Mouse (Mus musculus) intestine, postnatal 0 days (tissue): ENCODE data around the gene Cnnm4. TPM values are rescaled to one million over a fixed set of nuclear protein-coding genes. Genes with fewer than 3 reads are reported as not detected.

ENCODE experiments used
- ATAC-seq: fragments of 200-750 bp; cut with Nextera tagmentation; 2 replicates; pipeline ENCODE4 v1.8.0; 2017; ENCODE audit warnings: mild to moderate bottlenecking, moderate TSS enrichment, moderate library complexity
- H3K27ac ChIP-seq: fragments of 300-500 bp; sonication (generic); 2 replicates; pipeline ENCODE4 v1.5.1; 2014; ENCODE audit warnings: mild to moderate bottlenecking, low read depth, low read length, moderate library complexity
- H3K27me3 ChIP-seq: fragments of 300-500 bp; sonication (generic); replicated peaks from 2 replicates; pipeline ENCODE4 v1.6.1; 2014; ENCODE audit warnings: low read length, mixed read lengths; ENCODE audit not compliant: control insufficient read depth, insufficient read depth
- H3K36me3 ChIP-seq: fragments of 300-500 bp; sonication (generic); 2 replicates; pipeline ENCODE4 v1.6.1; 2014; ENCODE audit warnings: mild to moderate bottlenecking, moderate library complexity; ENCODE audit not compliant: control insufficient read depth, insufficient read depth
- H3K4me1 ChIP-seq: fragments of 300-500 bp; sonication (generic); replicated peaks from 2 replicates; pipeline ENCODE4 v1.6.1; 2014; ENCODE audit warnings: antibody characterized with exemption, low read length, mixed read lengths; ENCODE audit not compliant: control insufficient read depth, insufficient read depth
- H3K4me2 ChIP-seq: fragments of 300-500 bp; sonication (generic); replicated peaks from 2 replicates; pipeline ENCODE4 v1.6.1; 2014; ENCODE audit warnings: low read depth, mild to moderate bottlenecking, moderate library complexity
- H3K4me3 ChIP-seq: fragments of 300-500 bp; sonication (generic); 2 replicates; pipeline ENCODE4 v1.5.1; 2014; ENCODE audit warnings: low read depth, low read length
- H3K9ac ChIP-seq: fragments of 300-500 bp; sonication (generic); 2 replicates; pipeline ENCODE4 v1.6.1; 2014; ENCODE audit warnings: mild to moderate bottlenecking, low read depth, low read length
- H3K9me3 ChIP-seq: fragments of 300-500 bp; sonication (generic); 2 replicates; pipeline ENCODE4 v1.6.1; 2016; ENCODE audit warnings: mixed run types; ENCODE audit not compliant: control insufficient read depth
- CTCF ChIP-seq: sonication (generic); IDR thresholded peaks from 2 replicates; pipeline ENCODE4 v1.5.1; 2016; ENCODE audit warnings: low read depth, mild to moderate bottlenecking, control low read depth, antibody characterized with exemption, moderate library complexity
- WGBS: fragments of 180-500 bp; shearing (Covaris S2); extraction: QIAGEN DNeasy Blood & Tissue Kit; methylation state at CpG from one replicate; pipeline ENCODE4 v1.1.7; 2014; 5-methylcytosine and 5-hydroxymethylcytosine counted together
- polyA plus RNA-seq: library from polyadenylated mRNA; unstranded; fragments of >200 nt; fragmentation: Nextera tagmentation; extraction: Ambion mirVana; gene quantifications from 2 replicates; pipeline ENCODE4 v1.2.1, GENCODE M21; 2015

The Cnnm4 gene
- polyA plus RNA-seq, 1 experiment from 2014 or later, result 18.4 TPM

DNA sequence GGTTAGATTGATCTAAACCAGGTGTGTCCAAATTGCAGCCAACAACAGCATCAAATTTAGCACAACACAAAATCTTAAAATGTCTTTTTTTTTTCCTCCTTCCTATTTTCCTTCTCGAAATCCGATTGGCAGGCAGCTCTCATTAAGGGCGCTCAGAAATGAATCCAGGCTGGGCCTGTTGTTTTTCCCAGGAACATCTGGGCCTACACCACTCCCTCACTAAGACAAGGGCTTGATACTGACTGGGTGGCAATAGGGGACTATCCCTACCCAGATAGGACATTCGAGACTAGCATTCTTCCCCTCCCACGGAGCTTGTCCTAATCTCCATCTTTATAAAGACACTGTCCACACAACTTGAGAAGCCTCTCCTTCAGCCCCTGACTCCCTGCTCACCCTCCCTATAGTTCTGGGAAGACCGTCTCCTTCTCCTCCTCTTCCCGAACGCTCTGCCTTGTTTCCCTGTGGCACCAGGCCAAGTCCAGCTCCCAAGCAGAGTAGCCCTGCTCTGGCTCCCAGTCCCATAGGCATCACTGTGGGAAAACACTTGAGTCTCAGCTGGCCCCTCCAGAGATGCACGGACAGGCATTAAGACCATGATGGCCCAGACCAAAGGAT, 76.7 kb downstream of the Cnnm4 start:
- no peak for ATAC-seq
- no peak for TF ChIP-seq CTCF
- H3K9ac ChIP-seq, result no peak overlapping the region

DNA sequence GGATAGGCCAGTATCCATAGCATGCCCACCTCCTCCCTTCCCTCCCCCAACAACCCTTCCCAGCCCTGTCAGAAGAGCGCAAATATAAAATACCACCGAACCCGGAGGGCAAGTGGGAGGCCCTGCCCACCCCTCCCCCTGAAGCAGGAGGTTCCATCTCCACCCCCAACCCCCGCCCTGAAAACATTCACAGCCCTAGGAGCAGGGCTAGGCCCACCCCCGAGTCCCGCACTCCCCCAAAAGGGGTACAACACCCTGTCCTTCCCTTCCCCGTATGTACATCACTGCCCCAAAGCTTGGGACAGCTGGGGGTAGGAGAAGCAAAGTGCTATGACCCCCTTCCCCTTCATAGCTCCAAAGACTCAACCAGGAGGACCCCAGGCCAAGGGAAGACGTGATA, 77.4 kb downstream of the Cnnm4 start:
- 52% methylated on average over 8 of the region's 8 CpGs for WGBS
- H3K27ac ChIP-seq, result no peak overlapping the region; the same call in 1 of the 2 replicates

More for the DNA sequence above, 76.7 kb downstream of the Cnnm4 start:
- H3K4me1 ChIP-seq, result no peaks in the 10 kb centered on the region
- H3K9me3 ChIP-seq, result no peaks in the 10 kb centered on the region
- no peaks in the 10 kb centered on the region for H3K27me3 ChIP-seq
- WGBS, result 43% methylated on average over 9 of the region's 9 CpGs
- no peak overlapping the region for H3K4me2 ChIP-seq
- no peak overlapping the region; the same call in 1 of the 2 replicates for H3K27ac ChIP-seq
- peaks cover 55% of the 10 kb centered on the region for H3K36me3 ChIP-seq
- no peak overlapping the region for H3K4me3 ChIP-seq

DNA sequence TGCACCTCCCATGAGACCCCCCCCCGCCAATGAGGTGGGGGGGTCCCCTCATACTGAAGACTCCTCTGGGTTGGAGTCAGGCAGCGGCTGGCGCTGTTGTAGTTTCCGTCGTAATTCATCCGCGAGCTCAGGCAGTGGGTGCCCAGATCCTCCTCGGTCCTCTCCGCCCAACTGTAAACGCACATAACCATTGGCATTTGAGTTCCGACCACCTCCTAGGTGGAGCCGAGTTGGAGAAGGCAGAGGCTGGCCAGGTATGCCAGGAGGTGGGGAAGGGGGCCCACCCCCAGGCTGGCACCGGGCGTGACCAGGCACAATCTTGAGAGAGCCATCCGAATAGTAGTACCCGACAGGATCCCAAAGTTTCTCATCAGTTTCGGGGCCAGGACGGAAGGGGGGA, 78.1 kb downstream of the Cnnm4 start:
- Histone ChIP-seq H3K27ac (peak overlapping the region; percentile 46), H3K27me3 (no peaks in the 10 kb centered on the region), H3K9ac (no peak overlapping the region), H3K4me3 (no peak overlapping the region), H3K4me1 (no peaks in the 10 kb centered on the region), H3K36me3 (peaks cover 58% of the 10 kb centered on the region), H3K4me2 (no peak overlapping the region), H3K9me3 (no peaks in the 10 kb centered on the region)
- WGBS, result 75% methylated on average over 18 of the region's 18 CpGs
- ATAC-seq, result no peak
- no peak for TF ChIP-seq CTCF

More for the DNA sequence above, 77.4 kb downstream of the Cnnm4 start:
- no peaks in the 10 kb centered on the region for H3K27me3 ChIP-seq
- no peak overlapping the region for H3K9ac ChIP-seq
- H3K4me2 ChIP-seq, result no peak overlapping the region
- no peaks in the 10 kb centered on the region for H3K4me1 ChIP-seq
- no peak overlapping the region for H3K4me3 ChIP-seq
- TF ChIP-seq CTCF, result no peak
- H3K36me3 ChIP-seq, result peaks cover 57% of the 10 kb centered on the region
- no peaks in the 10 kb centered on the region for H3K9me3 ChIP-seq
- ATAC-seq, result no peak

DNA sequence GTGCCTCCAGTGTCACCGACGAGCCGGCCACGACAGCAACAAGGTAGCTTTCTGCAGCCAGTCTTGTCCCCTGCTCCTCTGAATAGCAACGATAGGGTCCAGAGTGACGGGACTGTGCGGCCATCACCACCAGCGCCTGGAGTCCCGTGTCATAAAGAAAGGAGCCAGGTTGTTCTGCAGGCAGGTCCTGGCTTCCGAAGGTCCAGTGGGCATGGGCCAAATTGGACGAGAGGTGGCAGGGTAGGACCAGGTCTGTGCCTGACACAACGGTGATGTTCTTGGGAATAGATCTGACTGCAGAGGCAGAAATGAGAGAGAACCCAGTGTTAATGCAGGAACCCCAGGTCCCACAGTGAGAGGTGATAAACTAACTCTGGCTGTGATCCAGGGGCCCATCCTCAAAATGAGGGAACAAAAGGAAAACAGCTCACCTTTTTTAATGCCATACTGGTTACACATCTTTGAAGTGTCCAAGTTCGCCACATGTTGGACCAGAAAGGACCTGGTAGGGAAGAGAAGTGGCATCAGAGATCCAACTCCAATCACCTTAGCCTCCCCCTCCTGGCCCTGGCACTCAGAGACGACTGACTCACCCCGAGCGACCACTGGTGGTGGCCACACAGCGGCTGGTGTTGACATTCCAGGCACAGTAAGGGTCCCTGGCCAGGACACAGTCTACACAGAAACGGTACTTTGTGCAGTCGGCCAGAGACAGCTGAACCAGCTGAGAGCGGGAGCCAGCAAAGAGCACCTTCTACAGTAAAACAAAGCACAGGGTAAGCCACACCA, 78.8 kb downstream of the Cnnm4 start:
- H3K9ac ChIP-seq, result no peak overlapping the region

DNA sequence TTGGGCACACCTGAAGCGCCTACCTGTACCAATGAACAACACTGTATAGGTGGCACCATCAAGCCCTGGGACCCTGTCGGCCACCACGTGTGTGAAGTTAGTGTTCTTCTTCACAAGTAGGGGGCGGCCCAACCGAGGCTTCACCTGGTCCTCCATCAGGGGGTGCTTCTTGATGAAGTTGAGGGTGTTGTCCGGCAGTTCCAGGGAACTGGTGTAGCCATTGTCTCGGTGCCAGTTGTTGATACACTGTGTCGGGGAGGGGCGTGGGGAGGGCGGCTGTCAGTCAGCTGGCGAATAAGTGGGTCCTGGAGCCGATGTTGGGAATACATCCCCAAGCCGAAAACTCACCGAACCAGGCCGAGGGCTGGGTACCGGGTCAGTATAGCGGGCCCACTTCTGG, 80.5 kb downstream of the Cnnm4 start:
- H3K9me3 ChIP-seq, result no peaks in the 10 kb centered on the region
- 85% methylated on average over 17 of the region's 17 CpGs for WGBS
- TF ChIP-seq CTCF, result 0 out of 2 replicates have a peak, but pooled peaks have one; percentile 10
- H3K27ac ChIP-seq, result no peak overlapping the region
- no peak for ATAC-seq
- no peak overlapping the region for H3K4me2 ChIP-seq
- no peak overlapping the region for H3K9ac ChIP-seq
- H3K4me3 ChIP-seq, result no peak overlapping the region
- H3K36me3 ChIP-seq, result peaks cover 58% of the 10 kb centered on the region
- peaks cover 4% of the 10 kb centered on the region; the same call in 1 of the 2 replicates for H3K4me1 ChIP-seq
- no peaks in the 10 kb centered on the region for H3K27me3 ChIP-seq

More for the DNA sequence above, 78.8 kb downstream of the Cnnm4 start:
- no peak overlapping the region for H3K4me3 ChIP-seq
- no peaks in the 10 kb centered on the region for H3K27me3 ChIP-seq
- whole genome bisulfite sequencing, result 81% methylated on average over 20 of the region's 20 CpGs
- H3K4me2 ChIP-seq, result no peak overlapping the region
- no peaks in the 10 kb centered on the region for H3K9me3 ChIP-seq
- TF ChIP-seq CTCF, result 0 out of 2 replicates have a peak, but pooled peaks have one; percentile 9
- ATAC-seq, result no peak
- peaks cover 58% of the 10 kb centered on the region for H3K36me3 ChIP-seq
- no peaks in the 10 kb centered on the region for H3K4me1 ChIP-seq
- peak overlapping the region; percentile 46; the same call in 1 of the 2 replicates for H3K27ac ChIP-seq

DNA sequence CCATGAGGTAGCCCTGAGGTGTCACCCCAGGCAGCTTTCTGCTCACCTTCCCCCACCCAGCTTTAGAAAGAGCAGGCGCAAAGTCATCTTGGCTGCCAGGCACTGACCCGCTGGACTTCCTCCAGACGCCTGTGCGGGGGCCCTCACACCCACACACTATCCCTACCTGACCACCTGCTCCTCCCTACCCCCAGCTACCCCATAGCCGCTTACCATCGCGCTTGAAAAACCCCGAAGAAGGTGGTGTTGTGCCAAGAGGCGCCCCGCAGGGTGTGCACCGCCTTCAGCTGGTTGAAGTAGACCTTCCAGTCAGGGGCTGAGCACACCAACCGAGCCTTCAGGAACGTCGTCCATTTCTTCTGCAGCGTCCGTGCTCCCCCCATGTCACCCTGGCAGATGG, 81.1 kb downstream of the Cnnm4 start:
- no peak for TF ChIP-seq CTCF
- Histone ChIP-seq H3K9ac (no peak overlapping the region), H3K36me3 (peaks cover 58% of the 10 kb centered on the region), H3K27ac (no peak overlapping the region), H3K4me2 (no peak overlapping the region), H3K4me3 (no peak overlapping the region), H3K4me1 (peaks cover 4% of the 10 kb centered on the region; the same call in 1 of the 2 replicates), H3K9me3 (no peaks in the 10 kb centered on the region), H3K27me3 (no peaks in the 10 kb centered on the region)
- no peak for ATAC-seq
- 87% methylated on average over 16 of the region's 16 CpGs for WGBS
